Mouse (Mus musculus) lung, postnatal 0 days (tissue): ENCODE results near the gene Ccng1. TPM values are rescaled to one million over a fixed set of nuclear protein-coding genes. Genes with fewer than 3 reads are reported as not detected.
A peak's percentile ranks its signal among the peaks of the same experiment; 100 is the strongest.
"Not testable (repeated sequence)": the region's sequence is repeated elsewhere in the genome, so short reads cannot be mapped to it uniquely, and the experiment has no call there.

ENCODE experiments used
- ATAC-seq: fragments of 200-750 bp; cut with Nextera tagmentation; 2 replicates; pipeline ENCODE4 v1.8.0; 2017; ENCODE audit warnings: moderate library complexity
- DNase-seq: peaks from one replicate; pipeline ENCODE4 v3.0.0-alpha.2; 2016; ENCODE audit warnings: low spot score
- H3K27ac ChIP-seq: fragments of 300-500 bp; sonication (generic); 2 replicates; pipeline ENCODE4 v1.5.1; 2014; ENCODE audit warnings: antibody characterized with exemption, mild to moderate bottlenecking, low read length, mixed read lengths
- H3K27me3 ChIP-seq: fragments of 300-500 bp; sonication (generic); replicated peaks from 2 replicates; pipeline ENCODE4 v1.6.1; 2014; ENCODE audit warnings: low read length, mixed read lengths; ENCODE audit not compliant: insufficient read depth
- H3K36me3 ChIP-seq: fragments of 300-500 bp; sonication (generic); 2 replicates; pipeline ENCODE4 v1.6.1; 2014; ENCODE audit warnings: low read length, mixed read lengths; ENCODE audit not compliant: insufficient read depth
- H3K4me1 ChIP-seq: fragments of 300-500 bp; sonication (generic); 2 replicates; pipeline ENCODE4 v1.6.1; 2014; ENCODE audit warnings: antibody characterized with exemption, low read depth, low read length, mixed read lengths; ENCODE audit not compliant: insufficient read depth
- H3K4me2 ChIP-seq: fragments of 300-500 bp; sonication (generic); replicated peaks from 2 replicates; pipeline ENCODE4 v1.6.1; 2014; ENCODE audit warnings: low read depth, mild to moderate bottlenecking, low read length, moderate library complexity, mixed read lengths
- H3K4me3 ChIP-seq: fragments of 300-500 bp; sonication (generic); 2 replicates; pipeline ENCODE4 v1.5.1; 2014; ENCODE audit warnings: low read depth, low read length
- H3K9ac ChIP-seq: fragments of 300-500 bp; sonication (generic); replicated peaks from 2 replicates; pipeline ENCODE4 v1.6.1; 2014; ENCODE audit warnings: low read depth, mild to moderate bottlenecking
- H3K9me3 ChIP-seq: fragments of 300-500 bp; sonication (generic); 2 replicates; pipeline ENCODE4 v1.6.1; 2016; ENCODE audit warnings: low read length, mixed read lengths
- CTCF ChIP-seq: IDR thresholded peaks from 2 replicates; pipeline ENCODE4 v1.5.1; 2016; ENCODE audit warnings: antibody characterized with exemption, mild to moderate bottlenecking
- EP300 ChIP-seq: IDR thresholded peaks from 2 replicates; pipeline ENCODE4 v1.6.1; 2016; ENCODE audit warnings: antibody characterized with exemption, mild to moderate bottlenecking, control low read depth
- WGBS: fragments of 180-500 bp; shearing (Covaris S2); extraction: QIAGEN DNeasy Blood & Tissue Kit; methylation state at CpG from one replicate; pipeline ENCODE4 v1.1.7; 2014; 5-methylcytosine and 5-hydroxymethylcytosine counted together
- polyA plus RNA-seq: library from polyadenylated mRNA; unstranded; fragments of >200 nt; fragmentation: Nextera tagmentation; extraction: Ambion mirVana; gene quantifications from 2 replicates; pipeline ENCODE4 v1.2.1, GENCODE M21; 2015

The Ccng1 gene
- polyA plus RNA-seq, 1 experiment from 2014 or later: 26.2 TPM

DNA sequence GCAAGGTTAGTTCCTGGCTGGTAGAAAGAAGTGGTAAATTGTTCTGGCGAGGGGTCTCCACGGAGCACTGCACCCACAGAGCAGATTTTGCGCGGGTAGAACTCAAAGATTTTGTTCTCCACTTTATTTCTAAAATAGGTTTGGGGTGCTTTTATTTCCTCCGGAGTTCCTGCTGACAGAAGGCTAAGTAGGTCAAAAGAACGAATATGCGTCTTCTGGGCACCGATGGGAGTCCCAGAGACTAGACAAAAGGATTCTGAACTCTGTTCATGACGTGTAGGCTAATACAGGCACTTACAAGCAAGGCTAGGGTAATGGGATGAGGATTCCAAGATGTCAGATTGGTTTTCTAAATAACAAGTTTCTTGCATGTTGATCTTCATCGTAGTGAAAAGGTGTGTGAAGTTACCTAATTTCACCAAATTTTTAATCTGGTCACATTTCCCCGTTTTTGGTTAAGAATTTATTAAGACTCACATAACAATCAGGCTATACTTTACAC, 20.8 kb downstream of the Ccng1 start:
- H3K9ac ChIP-seq: peak overlapping the region; percentile 66
- ATAC-seq: no peak
- 3% methylated on average over 11 of the region's 11 CpGs for WGBS
- H3K36me3 ChIP-seq: 0 out of 2 replicates have a peak, but pooled peaks cover 5% of the 10 kb centered on the region
- no peak for DNase-seq
- TF ChIP-seq CTCF (no peak), EP300 (no peak)
- no peak overlapping the region; the same call in 1 of the 2 replicates for H3K27ac ChIP-seq
- H3K4me1 ChIP-seq: peaks cover 12% of the 10 kb centered on the region; the same call in 1 of the 2 replicates
- H3K9me3 ChIP-seq: no peaks in the 10 kb centered on the region
- H3K4me2 ChIP-seq: peak overlapping the region; percentile 69
- peak overlapping the region; percentile 67 for H3K4me3 ChIP-seq
- no peaks in the 10 kb centered on the region for H3K27me3 ChIP-seq

DNA sequence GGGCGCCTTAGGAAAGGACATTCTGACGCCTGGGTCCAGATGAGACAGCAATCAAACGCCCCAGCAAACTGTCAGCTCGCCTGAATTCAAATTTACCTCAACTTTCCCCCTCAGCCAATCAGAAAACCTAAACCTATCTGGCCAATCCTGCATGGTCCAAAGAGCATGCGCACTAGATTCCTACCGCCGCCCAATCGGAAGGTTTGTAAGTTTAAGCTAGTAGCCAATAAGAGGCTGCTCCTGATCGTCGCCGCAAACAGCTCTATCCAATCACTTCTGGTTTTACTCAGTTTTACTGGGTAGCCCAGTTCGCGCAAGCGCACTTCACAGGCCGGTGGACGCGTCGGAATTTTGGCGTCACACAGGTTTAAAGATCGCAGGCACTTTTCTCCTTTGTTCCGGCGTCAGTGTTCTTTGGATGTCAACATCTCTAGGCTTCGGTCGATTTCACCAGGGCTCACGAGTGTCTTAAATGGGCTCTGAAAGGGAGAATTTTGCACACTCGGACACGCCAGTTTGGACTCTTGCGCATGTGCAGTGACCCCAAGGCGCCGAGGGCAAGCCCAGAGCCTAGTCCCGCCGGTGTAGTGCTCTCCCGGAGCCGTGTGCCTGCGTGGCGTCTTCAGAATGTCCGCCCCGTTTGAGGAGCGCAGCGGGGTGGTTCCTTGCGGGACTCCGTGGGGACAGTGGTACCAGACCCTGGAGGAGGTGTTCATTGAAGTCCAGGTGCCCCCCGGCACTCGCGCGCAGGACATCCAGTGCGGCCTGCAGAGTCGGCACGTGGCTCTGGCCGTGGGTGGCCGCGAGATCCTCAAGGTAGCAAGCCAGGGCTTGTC, 21.6 kb downstream of the Ccng1 start, which contains the start of the genes Hmmr and Nudcd2:
Hmmr (minus strand) TSS at position 84 of the 836 bp plus-strand sequence.
Nudcd2 (plus strand) TSS at position 329 of the 836 bp plus-strand sequence.
- TF ChIP-seq EP300: no peak
- TF ChIP-seq CTCF: no peak
- H3K27me3 ChIP-seq: no peaks in the 10 kb centered on the region
- peak within 1 kb of the TSS; percentile 33 for H3K27ac ChIP-seq
- H3K4me2 ChIP-seq: peak within 1 kb of the TSS; percentile 76
- under 1% methylated on average over 52 of the region's 52 CpGs for WGBS
- ATAC-seq (peak; percentile 99), DNase-seq (peak; percentile 99)
- peak within 1 kb of the TSS; percentile 66 for H3K9ac ChIP-seq
- H3K4me3 ChIP-seq: peak within 1 kb of the TSS; percentile 67
- H3K36me3 ChIP-seq: 0 out of 2 replicates have a peak, but pooled peaks cover 5% of the 10 kb centered on the region
- H3K4me1 ChIP-seq: peaks cover 12% of the 10 kb centered on the region; the same call in 1 of the 2 replicates
- no peaks in the 10 kb centered on the region for H3K9me3 ChIP-seq

DNA sequence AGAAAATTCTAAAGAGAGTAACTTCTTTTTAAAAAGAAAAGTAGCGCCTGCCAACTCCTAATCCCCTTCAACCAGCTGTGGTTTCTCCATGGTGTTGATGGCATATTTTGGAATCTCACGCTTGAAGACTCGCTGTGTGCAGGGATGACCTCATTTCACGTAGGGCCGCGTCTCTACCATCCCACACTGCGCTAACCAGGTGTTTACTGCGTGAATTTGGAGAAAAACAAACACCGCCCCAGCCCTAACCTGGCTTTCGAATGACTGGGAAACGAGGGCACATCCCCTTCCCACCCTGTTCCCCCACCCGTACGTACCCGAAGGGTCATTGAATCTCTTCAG, 22.1 kb downstream of the Ccng1 start:
- Histone ChIP-seq H3K4me3 (peak overlapping the region; percentile 67; the same call in 1 of the 2 replicates), H3K27me3 (no peaks in the 10 kb centered on the region), H3K4me1 (peaks cover 12% of the 10 kb centered on the region; the same call in 1 of the 2 replicates), H3K4me2 (peak overlapping the region; percentile 76), H3K9me3 (no peaks in the 10 kb centered on the region), H3K36me3 (0 out of 2 replicates have a peak, but pooled peaks cover 5% of the 10 kb centered on the region), H3K27ac (no peak overlapping the region), H3K9ac (no peak overlapping the region)
- DNase-seq (no peak), ATAC-seq (peak; percentile 0; the same call in 1 of the 2 replicates)
- TF ChIP-seq CTCF (no peak), EP300 (no peak)
- WGBS: under 1% methylated on average over 14 of the region's 14 CpGs

DNA sequence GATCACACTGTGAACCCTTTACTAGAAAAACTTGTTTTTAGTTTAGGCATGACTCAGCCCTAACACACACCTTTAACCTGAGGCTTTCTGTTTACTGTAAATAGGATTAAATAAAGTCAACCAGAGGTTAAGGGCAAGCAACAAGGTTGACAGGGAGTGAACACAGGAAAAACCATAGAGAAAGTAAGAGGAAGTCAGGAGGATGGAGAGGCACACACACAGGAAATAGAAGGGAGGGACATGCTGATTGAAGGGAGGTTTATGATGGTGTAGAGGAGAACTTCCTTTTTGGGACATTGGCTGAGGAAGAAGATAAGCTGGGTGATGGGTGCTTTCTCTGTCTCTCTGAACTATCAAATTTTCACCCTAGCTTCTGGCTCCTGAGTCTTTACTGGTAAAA, 36.8 kb downstream of the Ccng1 start:
- H3K9ac ChIP-seq: no peak overlapping the region
- H3K4me1 ChIP-seq: no peaks in the 10 kb centered on the region
- DNase-seq (no peak), ATAC-seq (no peak)
- H3K9me3 ChIP-seq: no peaks in the 10 kb centered on the region
- no peak overlapping the region for H3K27ac ChIP-seq
- no peaks in the 10 kb centered on the region for H3K27me3 ChIP-seq
- no peak for TF ChIP-seq CTCF
- TF ChIP-seq EP300: no peak
- H3K4me2 ChIP-seq: no peak overlapping the region
- H3K36me3 ChIP-seq: no peaks in the 10 kb centered on the region
- no peak overlapping the region for H3K4me3 ChIP-seq

DNA sequence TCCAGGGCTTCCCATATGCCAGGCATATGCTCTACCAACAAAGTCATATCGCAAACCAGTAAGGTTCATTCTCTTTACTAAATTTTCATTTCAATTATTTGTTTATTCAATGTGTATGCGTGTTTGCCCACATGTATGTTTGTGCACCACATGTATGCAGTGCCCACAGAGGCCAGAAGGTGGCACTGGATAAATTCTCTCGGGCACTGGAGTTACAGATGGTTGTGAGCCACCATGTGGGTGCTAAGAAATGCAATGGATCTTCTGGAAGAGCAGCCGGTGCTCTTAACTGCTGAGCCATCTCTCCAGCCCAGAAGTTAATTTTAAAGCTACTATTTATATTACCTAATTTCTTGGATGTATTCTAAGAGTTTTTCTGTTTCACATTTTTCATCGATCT, 39.6 kb downstream of the Ccng1 start:
- ATAC-seq (no peak), DNase-seq (no peak)
- Histone ChIP-seq H3K4me1 (no peaks in the 10 kb centered on the region), H3K9me3 (no peaks in the 10 kb centered on the region), H3K4me2 (no peak overlapping the region), H3K4me3 (no peak overlapping the region), H3K27me3 (no peaks in the 10 kb centered on the region), H3K9ac (no peak overlapping the region), H3K27ac (no peak overlapping the region), H3K36me3 (no peaks in the 10 kb centered on the region)
- WGBS: 92% methylated on average over 5 of the region's 5 CpGs
- peak; percentile 24; the same call in 1 of the 2 replicates for TF ChIP-seq CTCF
- TF ChIP-seq EP300: no peak

DNA sequence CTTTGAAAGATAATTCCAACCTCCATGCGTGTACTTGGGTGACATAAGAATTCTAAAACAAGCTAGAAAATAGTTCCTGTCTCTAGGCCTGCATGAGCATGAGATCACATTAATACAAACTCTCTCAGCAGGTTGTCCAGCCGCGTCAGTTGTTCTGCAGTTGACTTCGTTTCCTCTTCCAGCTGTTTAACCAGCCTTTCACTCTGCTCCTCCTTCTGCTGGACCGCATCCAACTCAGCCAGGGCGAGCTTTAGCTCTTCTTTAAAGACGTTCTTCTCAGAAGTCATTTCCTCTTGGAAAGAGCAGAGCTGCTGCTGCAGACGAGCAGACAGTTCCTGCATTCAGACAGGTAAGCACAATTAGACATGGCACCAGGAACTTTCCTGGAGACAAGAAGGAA, 41.3 kb downstream of the Ccng1 start:
- TF ChIP-seq EP300: no peak
- TF ChIP-seq CTCF: no peak

DNA sequence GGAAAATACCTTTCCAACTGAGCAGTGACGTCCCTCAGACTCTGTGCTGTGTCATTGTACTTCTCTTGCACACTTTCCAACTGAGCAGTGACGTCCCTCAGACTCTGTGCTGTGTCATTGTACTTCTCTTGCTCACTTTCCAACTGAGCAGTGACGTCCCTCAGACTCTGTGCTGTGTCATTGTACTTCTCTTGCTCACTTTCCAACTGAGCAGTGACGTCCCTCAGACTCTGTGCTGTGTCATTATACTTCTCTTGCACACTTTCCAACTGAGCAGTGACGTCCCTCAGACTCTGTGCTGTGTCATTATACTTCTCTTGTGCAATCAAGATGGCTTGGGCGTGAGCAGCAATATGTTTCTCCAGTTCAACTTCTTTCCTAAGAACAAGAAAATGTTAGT, 45.2 kb downstream of the Ccng1 start:
- not testable (repeated sequence) for H3K4me3 ChIP-seq, H3K4me1 ChIP-seq, H3K36me3 ChIP-seq, ATAC-seq, H3K9ac ChIP-seq, H3K9me3 ChIP-seq, H3K4me2 ChIP-seq, H3K27ac ChIP-seq, H3K27me3 ChIP-seq, DNase-seq
- WGBS: 75% methylated on average over 6 of the region's 6 CpGs

More for the DNA sequence above, 41.3 kb downstream of the Ccng1 start:
- Histone ChIP-seq H3K4me2 (no peak overlapping the region), H3K27ac (no peak overlapping the region), H3K4me1 (no peaks in the 10 kb centered on the region), H3K27me3 (no peaks in the 10 kb centered on the region), H3K9ac (no peak overlapping the region), H3K36me3 (no peaks in the 10 kb centered on the region), H3K4me3 (no peak overlapping the region), H3K9me3 (no peaks in the 10 kb centered on the region)
- no peak for ATAC-seq
- no peak for DNase-seq
- 54% methylated on average over 8 of the region's 8 CpGs for WGBS
